Mouse (Mus musculus) v-Abl transformed pro-B cells (cell line): ENCODE measurements around the gene Lcn2.
"Not testable (repeated sequence)": the region's sequence is repeated elsewhere in the genome, so short reads cannot be mapped to it uniquely, and the experiment has no call there.

Experiments
- in situ Hi-C, 2 experiments: fragments of 400-800 bp; cut with MboI; formaldehyde crosslinking; loops; one replicate each; pipeline ENCODE4 v1.15.1; 2025; ENCODE audit not compliant: unreplicated experiment in 2 of 2

Lcn2 gene

DNA sequence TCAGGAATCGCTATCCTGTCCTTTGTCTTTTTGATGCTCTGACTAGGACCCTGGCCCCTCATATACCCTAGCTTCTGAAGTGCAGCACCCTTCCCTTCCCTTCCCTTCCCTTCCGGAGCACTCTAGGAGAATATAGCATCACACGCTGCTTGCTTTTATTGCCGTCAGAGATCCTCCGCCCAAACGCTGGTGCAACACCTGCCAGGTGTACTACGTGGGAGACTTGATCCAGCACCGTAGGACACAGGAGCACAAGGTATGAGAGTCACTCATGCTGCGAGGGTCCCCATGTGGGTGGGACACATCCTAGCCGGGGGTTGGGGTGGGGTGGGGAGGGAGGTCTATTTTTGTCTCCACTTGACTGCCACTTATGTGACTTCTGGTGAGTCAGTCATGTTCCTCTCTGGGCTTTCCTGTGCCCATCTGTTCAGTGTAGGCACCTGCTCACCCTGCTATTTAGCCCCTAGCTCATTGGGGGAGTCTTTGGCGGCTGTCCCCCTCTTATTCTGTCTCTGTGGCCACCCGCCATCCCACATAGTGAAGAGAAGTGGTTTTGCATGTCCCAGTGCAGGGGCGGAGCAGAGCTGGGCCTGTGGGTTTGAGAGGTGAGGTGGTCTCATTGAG is 12.6 kb downstream of the Lcn2 start:
- in situ Hi-C loops: no loop called here

DNA sequence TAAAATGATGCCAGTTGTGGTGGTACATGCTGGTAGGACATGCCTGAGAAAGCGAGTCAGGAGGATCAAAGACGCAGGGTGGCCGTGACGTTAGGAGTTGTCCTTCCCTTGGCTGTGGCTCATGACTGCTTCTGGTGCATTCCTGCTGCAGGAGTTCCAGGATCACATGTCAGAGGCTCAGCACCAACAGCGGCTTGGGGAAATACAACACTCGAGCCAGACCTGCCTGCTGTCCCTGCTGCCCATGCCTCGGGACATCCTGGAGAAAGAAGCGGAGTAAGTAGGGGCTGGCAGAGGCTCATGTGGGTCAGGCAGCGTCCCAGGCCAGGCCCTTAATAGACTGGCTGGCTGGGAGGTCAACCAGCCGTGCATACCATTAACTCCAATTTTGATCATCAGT is 13.9 kb downstream of the Lcn2 start:
- in situ Hi-C loops: no loop called here

DNA sequence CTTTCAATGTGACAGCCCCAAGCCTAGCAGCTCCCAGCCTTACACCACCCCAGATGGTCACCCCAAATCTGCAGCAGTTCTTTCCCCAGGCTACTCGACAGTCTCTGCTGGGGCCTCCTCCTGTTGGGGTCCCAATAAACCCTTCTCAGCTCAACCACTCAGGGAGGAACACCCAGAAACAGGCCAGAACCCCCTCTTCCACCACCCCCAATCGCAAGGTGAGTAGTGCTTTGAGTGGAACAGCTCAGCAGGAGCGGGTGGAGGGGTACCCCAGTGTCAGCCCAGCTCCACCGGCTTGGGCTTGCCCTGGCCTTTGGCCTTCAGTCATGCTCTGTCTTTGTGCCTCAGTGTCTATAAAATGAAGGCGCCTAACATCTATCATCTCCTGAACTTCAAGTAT is 20.7 kb downstream of the Lcn2 start:
- in situ Hi-C loops: no loop called here

GRCm38 (mm10) chr2:32364121-32364520 is 23.9 kb downstream of the Lcn2 start:
- in situ Hi-C loops: no loop called here

DNA sequence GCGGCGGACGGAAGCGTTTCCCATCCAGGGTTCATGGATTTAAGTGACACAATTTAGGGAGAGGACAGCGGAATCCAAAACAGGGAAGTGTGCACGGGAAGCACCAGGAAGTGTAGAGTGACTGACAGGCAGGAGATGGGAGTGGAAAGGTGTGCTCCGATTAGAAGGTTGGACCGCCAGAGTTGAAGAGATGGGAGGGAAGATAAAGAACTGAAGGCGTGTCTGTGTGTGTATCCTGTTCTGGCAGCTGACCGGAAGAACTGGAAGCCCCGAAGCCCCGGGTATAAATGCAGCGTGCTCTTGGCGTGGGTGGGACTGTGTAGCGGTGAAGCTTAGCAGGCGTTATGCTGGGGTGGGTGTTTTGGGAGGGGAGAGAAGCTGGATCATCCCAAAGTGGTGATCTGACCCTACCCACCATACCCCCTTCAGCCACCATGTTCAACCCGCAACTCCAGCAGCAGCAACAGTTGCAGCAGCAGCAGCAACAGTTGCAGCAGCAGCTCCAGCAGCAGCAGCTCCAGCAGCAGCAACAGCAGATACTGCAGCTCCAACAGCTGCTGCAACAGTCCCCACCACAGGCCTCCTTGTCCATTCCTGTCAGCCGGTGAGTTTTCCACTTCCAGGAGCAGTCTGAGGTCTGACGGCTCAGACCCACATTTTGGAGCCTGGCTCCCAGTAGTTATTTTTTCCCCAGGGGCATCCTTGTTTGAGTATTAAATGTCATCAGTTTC is 24.5 kb downstream of the Lcn2 start:
- in situ Hi-C loops: no loop called here

DNA sequence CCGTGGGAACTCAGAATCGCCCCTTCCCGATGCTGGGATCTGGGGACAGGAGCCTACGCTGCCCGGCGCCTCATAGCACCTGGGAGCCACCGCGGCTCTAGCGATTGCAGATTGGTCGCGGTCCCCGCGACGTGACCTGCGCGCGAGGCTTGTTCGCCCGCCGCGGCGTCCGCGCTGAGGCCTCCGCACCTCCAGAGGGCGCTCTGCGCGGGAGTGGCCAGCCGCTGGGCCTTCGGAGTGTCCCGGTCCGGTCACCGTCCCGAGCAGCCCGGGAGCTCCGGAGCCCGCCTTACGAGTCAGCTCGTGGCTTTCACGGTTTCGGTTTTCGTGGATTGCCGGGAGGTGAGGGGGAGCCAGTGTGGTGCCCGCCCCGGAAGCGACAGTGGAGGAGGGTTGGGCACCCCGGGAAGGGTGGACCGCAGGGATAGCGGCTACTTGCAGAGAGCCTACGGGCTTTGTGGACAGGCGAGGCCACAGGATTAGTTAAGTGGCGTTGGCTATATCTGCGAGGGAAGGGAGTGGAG is 25.2 kb downstream of the Lcn2 start:
- in situ Hi-C loops: no loop called here

GRCm38 (mm10) chr2:32362274-32362673 is 25.8 kb downstream of the Lcn2 start:
- in situ Hi-C loops: not testable (repeated sequence)

DNA sequence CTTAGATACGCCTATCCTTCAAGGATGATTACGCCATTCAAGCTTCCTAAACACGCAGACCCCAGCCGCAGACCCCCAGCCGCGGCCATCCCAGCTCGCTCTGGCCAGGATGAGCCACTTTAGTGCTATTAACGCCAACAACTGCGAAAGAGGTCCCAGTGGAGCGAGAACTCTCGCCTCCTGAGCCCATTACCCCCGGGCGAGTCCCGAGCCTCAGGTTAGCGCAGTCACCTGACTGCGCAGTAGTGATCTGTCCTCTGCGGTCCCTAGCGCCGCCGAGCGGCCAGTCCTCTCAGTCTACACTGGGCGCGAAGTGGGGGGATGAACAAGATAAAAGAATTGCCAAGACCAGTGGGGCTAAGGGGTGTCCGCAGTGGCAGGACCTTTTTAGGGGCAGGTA is 26.6 kb downstream of the Lcn2 start:
- in situ Hi-C loops: no loop called here

DNA sequence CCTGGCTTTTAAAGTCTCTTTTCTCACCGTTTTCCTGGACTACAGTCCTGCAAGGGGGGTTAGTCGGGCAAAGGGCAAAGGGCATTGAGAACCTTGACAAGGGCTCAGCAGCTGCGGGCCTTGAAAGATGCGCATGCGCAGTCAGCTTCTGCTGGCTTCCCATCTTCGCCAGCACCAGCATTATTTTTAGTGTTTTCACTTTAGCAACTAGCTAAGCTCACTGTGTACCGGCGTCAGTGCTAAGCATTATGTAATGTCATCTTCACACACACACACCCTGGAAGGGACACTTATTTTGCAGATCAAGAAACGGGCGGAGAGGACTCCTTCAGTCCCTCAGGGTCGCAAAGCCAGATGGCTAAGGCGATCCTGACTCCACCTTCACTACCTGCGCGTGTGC is 27.3 kb downstream of the Lcn2 start:
- in situ Hi-C loops: no loop called here

DNA sequence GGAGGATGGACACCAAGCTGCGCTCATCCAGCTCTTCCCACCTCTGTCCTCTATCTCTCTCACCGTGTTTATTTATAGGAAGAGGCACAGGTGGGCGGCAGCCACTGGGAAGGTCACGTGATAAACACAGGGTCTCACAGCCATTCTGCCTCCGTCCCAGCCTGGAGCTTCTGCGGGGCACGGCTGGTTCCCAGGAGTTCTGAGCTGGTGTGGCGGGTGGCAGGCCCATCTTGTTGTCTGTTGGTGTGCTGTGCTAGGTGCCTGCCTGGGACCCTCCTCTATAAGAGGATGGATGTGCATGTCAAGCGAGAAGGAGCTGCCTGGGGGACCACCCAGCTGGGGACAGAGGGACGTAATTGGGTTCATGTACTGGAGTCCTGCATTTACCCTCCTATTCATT is 29.7 kb downstream of the Lcn2 start:
- in situ Hi-C loops: no loop called here

DNA sequence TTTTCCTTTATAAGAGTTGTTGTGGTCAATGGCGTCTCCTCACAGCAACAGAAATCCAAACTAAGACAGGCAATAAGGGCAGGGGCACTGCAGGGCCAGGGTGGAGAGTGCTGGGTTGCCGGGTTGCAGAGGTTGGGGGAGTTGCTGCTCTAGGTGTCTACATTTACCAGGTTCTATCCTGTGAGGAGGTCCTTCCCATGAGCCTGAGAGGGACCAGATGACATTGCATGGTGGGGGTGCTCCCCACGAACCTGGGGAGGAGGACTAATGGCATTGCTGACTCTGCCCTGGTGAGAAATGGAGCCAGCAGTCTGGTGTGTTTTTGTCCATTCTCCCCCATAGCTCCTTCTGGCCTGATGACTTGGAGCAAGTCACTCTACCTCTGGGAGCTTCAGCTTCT is 30.3 kb downstream of the Lcn2 start:
- in situ Hi-C loops: no loop called here

DNA sequence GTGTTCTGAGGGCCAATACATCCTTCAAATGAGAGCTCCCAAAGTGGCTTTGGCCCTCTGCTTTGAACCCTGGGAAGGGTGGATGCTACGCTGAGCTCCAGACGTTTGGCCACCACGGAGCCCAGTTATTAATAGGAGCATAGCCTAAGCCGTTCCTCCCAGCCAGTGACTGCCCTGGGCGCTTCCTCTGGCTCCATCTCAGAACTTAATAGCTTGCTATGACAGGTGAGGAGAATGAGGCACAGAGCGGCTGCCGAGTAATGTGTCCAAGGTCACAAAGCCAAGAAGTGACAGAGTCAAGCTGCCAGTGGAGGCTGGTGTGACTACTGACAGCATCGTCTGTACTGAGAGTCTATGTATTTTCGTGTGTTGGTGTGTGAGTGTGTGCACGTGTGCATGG is 31.8 kb downstream of the Lcn2 start:
- in situ Hi-C loops: no loop called here

DNA sequence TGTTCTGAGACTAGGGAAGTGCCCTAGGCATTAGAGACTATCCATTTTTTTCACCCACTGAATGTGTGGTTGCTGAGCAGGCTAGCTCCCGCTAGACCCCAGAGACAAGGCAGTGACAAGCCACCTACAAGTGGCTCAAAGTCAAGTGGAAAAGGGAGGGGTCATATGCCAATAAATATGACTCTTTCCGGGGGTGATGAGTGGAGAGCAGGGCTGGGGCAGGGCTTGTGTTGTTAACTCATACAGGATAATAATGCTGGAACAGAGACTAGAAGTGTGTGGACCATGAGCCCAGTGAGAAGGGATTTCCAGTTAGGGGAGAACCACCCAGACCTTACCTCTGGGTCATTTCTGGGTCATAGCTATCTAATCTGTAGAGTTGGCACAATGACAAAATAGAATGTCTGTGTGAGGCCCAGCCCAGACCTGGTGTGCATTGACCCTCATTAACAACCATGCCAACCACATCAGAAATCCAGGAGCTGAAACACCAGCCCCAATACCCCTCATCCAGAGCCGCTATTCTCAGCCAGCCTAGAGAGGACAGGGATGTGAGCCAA is 33.6 kb downstream of the Lcn2 start:
- in situ Hi-C loops: no loop called here

DNA sequence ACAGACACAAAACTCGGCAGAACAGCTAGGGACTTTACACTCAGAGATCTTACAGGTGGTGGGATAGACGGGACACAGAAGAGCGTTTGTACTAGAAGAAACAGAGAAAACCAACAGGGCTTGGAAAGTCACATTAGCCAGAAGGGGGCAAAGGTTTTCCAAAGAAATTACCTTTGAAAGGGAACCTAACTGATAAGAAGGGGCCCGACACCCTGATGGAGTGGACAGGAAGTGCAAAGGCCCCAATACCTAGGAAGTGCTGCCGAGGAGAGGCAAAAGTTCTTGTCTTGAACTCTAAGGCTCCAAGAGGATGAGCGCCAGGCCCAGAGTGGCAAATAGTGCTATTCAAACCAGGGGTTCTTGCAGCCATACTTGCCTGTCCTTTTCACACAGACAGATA is 34.2 kb downstream of the Lcn2 start:
- in situ Hi-C loops: no loop called here

DNA sequence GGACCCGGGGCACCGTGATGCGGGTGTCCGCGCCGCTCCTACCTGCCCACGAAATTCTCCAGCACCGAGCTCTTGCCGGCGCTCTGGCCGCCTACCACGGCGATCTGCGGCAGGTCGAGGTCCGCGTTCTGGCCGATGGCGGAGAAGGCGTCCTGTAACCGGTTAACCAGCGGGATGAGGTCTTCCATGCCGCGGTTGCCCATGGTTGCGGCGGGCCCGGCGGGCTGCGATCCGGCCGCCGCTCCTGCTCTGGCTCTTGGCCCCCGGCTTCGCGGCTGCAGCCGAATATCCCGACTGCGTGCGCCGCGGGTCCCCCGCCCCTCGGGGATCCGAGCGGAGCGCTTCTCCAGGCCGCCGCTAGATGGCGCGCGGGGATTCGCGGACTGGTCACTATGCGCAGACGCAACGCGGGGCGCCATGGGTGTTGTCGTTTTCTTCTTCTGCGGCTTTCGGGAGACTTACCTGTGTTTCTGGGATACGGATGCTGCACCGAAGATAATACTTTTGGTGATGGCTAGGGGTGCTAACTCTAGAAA is 35.0 kb downstream of the Lcn2 start, which contains the start of gene Dnm1:
Dnm1 (minus strand) TSS at position 332 of the 536 bp plus-strand sequence.
- in situ Hi-C loops: no loop called here

DNA sequence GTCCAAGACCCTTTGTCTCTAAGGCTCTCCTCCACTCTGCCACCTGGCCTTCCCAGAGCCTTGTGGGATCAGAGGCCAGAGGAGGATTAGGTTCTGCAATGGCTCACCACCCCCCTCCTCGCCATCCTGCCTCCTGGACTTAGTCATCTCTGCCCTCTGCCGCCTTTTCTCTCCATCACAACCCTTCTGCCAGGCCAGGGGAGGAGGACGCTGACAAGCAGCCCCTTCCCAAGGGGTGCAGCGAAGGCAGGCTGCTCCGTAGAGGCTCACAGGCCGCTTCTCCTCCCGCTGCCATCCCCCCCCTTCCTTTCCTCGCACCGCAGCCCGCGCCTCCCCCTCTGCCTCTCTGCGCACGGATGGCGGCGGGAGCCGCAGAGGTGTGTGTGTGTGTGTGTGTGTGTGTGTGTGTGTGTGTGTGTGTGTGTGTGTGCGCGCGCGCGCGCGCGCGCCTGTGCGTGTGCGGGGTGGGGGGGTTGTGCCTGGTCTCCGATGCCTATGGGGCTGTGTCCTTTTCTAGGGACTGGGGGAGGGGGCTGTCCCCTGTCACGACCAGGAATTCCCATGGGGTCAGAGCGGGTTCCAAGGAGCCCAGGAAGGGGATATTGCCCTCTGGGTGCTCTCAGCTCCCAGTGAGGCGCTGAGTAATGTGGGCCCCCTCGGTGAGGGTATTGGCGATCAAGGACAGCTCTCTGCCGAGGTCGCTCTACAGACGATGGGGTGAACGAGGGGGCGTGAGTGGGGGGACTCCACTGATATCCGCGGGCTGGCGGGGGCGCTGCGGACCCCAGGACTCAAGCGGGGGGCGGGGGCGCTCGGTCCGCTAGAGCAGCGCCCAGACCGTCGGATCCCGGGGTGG is 35.7 kb downstream of the Lcn2 start, which contains the start of gene Ciz1:
Ciz1 (plus strand) TSS at position 177 of the 856 bp plus-strand sequence.
- in situ Hi-C loops: no loop called here

GRCm38 (mm10) chr2:32351471-32351961 is 36.5 kb downstream of the Lcn2 start:
- in situ Hi-C loops: no loop called here

- in situ Hi-C loops: no loop called here
Observed at GRCm38 (mm10) chr2:32350471-32351051, 37.5 kb downstream of the Lcn2 start.

DNA sequence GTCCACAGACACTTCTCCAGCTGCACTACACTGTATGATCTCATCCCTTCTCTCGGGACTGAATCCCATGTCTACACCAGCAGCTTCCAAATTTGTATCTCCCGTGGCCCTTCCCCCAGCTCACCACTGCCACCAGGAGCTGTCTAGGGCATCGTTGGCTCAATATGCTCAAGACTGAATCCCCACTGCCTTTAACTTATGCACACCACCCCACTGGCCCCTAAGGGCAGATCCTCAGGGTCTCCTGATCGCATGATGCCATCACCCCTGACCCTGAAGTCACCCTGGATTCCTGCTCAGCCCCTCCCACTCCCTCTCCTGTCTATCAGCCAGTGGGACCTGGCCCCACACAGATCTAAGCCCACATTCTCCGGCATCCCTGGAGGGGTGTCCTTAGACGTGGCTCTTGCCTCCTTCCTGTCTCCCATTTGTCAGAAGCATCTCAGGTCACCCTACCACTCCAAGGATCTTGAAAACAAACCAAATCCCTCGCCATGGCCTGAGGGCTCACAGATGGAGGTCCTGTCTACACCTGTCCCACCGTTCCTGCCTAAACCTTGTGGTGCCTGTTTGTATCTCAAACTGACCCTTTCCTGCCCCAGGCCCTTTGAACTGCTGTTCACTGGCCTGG is 38.3 kb downstream of the Lcn2 start:
- in situ Hi-C loops: loop anchor here in 1 of 2 experiments (5.0 kb wide), 1 partner anchor 42 kb away; no protein-coding TSS in a partner anchor
